Mouse (Mus musculus) bone marrow, adult 2 months (tissue): ENCODE results near the gene Foxj1.

Experiments
- CTCF ChIP-seq: fragments of 200-500 bp; IDR thresholded peaks from 2 replicates; pipeline ENCODE4 v1.5.1; 2011; ENCODE audit warnings: low read length, control low read depth; ENCODE audit not compliant: control insufficient read depth, insufficient read depth
- POLR2A ChIP-seq: fragments of 200-500 bp; IDR thresholded peaks from 2 replicates; pipeline ENCODE4 v1.6.1; 2011; ENCODE audit warnings: low read depth, mild to moderate bottlenecking, control low read depth, low read length, borderline replicate concordance; ENCODE audit not compliant: control insufficient read depth

DNA sequence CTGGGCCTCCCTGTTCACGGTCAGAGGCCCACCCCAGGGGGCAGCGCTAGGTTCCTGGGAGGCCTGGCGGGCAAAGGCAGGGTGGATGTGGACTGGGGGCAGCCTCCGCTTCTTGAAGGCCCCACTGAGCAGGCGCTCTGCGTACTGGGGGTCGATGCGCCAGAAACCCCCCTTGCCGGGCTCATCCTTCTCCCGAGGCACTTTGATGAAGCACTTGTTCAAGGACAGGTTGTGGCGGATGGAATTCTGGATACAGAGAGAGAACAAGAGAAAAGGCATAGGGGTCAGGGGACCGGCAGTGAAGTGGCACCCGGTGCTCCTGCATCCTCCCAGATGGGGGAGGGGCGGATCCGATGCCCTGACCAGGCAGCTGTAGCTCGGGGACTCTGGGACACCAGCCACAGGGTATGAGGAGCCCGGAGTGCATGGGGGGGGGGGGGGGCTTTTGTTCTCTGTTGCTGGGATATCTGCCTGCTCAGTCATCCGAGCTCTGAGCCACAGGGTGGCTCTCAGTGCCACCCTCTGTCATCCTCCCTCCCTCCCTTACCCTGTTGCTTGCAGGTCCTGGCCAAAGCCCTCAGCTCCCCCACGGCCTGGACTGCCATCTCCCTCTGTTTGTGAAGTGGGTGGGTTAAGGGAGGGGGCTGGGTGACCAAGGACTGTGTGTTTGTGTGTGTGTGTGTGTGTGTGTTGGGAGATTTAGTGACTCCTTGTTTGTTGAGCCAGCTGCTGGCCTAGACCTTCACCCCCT is 2.8 kb downstream of the Foxj1 start:
- TF ChIP-seq CTCF (no peak), POLR2A (no peak)
